Mouse (Mus musculus): ENCODE measurements around the gene Gm42372. TPM values are rescaled to one million over a fixed set of nuclear protein-coding genes. Genes with fewer than 3 reads are reported as not detected.

Gm42372 gene
- polyA plus RNA-seq (2012; rRNA removed; ENCODE audit: low replicate concordance), result 0.06 TPM in 1 of 2 replicates, not detected in the other

DNA sequence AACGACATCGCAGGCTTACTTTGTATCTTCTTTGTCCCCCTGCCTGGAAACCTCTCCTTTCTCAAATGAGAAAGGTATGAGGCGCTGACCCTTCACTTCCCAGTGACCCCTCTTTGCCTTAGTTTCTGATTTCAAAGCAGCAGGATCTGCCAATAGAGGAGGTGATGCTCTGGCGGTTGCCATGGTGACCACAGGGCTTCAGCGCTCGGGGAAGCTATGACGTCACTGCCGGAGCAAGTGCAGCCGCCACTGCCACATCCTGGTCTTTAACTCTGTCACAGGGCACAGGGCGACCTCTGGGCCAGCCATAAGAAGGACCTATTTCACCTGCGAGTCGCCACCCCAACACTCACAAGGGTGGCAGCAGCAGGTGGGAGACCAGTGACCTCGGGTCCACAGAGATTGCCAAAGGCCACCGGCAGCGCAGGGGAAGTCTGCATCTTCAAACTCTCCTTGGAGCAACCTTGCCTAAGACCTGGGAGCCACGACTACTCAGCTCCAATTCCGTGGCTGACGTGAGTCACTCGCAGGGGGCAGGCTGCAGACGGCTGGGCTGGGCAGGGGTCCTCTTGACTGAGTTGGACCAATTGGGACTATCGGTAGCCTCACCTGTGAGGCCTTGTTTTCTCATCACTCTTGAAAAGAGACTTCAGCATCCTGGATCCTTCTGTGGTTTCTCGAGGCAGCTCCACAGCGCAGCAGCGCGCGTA lies at the start of gene Gm42372:
TSS of gene Gm42372 (plus strand) at position 228 of the 710 bp plus-strand sequence.

DNA sequence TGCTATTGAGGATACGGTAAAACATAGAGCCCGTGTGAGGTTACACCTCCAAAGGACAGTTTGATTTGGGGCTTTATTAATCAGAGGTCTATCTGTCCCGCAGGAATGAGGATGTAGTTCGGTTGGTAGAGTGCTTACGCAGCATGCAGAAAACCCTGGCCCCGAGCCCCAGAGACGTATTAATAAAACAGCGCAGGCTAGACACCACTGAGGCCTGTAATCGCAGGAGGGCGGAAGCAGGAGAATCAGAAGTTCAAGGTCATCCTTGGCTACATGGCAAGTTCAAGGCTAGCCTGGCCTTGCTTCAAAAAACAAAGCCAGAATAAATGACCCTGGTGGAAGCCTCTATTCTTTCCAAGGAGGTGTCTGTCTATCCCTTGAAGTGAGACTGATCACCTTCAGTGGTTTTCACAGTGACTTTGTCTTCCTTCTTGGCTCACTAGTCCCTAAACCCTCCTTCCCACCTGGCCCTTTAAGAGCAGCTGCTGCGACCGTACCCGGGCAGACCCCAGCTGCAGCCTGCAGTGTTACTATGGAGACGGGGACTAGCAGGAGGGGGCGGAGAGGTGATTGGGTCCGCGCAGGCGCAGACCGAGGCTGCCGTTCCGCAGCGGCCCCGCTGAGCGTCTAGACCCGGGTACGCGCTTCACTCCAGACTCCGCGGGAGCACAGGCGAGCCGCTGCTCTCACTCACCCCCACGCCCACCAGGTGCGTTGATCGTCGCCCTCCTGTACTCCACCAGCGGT lies 38.7 kb upstream of the Gm42372 start, which contains the start of gene Pnmal2:
TSS of gene Pnmal2 (plus strand) at position 622 of the 747 bp plus-strand sequence.

DNA sequence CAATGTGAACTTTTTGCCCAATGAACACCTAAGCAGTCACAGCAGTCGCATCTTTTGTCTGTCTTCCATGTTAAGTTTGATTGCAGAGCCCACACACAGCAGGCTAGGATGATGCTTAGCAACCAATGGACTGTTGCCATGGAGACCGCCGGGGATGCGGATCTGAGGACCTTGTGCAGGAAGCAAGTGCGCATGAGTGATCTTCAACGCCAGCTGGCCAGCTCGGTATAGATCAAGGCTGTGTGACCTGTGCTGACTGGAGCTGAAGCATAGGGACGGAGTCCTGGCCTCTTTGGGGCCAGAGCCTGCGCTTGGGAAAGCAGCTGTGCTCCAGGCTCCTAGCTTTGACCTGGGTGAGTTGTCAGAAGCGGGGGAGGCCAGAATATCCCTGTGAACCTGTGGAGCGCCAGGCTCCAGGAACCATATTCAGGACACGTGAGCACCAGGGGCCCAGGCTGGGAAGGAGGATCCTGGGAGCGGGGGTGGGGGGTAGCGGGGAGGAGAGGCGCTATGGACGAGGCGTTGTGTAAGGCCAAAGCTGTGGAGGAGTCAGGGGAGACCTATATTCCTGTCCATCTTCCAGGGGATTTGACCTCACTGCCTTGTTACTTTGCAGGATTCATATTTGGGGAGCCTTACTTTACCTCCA lies 23.2 kb upstream of the Gm42372 start, which contains the start of gene Pnmal1:
TSS of gene Pnmal1 (plus strand) at position 141 of the 649 bp plus-strand sequence.

GRCm38 (mm10) chr7:16992451-16992807 lies 9.5 kb downstream of the Gm42372 start, which contains the start of gene Ccdc8:
Ccdc8 (plus strand) TSS chr7:16992708.

GRCm38 (mm10) chr7:17027588-17028343 lies 44.9 kb downstream of the Gm42372 start, which contains the start of gene Ppp5c:
Ppp5c (minus strand) TSS chr7:17027924.

Other genes with a start within 250 kb of the Gm42372 start
- 344 and 546 TPM in 2 replicates for gene Ap2s1, start 244.7 kb upstream of the Gm42372 start, polyA plus RNA-seq (2012; rRNA removed; ENCODE audit: low replicate concordance)
- gene Slc1a5, start 201.7 kb upstream of the Gm42372 start, polyA plus RNA-seq (2012; rRNA removed; ENCODE audit: low replicate concordance), result 42.4 and 92.4 TPM in 2 replicates
- gene Strn4, start 167.2 kb upstream of the Gm42372 start, polyA plus RNA-seq (2012; rRNA removed; ENCODE audit: low replicate concordance), result 80.9 and 82.2 TPM in 2 replicates
- 17.8 and 22.8 TPM in 2 replicates for gene Fkrp, start 166.4 kb upstream of the Gm42372 start, polyA plus RNA-seq (2012; rRNA removed; ENCODE audit: low replicate concordance)
- gene Prkd2, start 140.2 kb upstream of the Gm42372 start, polyA plus RNA-seq (2012; rRNA removed; ENCODE audit: low replicate concordance), result 32.0 and 33.9 TPM in 2 replicates
- gene Dact3, start 107.8 kb upstream of the Gm42372 start, polyA plus RNA-seq (2012; rRNA removed; ENCODE audit: low replicate concordance), result 31.7 and 37.6 TPM in 2 replicates
- 2.0 and 3.0 TPM in 2 replicates for gene Gng8, start 91.3 kb upstream of the Gm42372 start, polyA plus RNA-seq (2012; rRNA removed; ENCODE audit: low replicate concordance)
- 1.3 and 1.9 TPM in 2 replicates for gene Ptgir, start 76.6 kb upstream of the Gm42372 start, polyA plus RNA-seq (2012; rRNA removed; ENCODE audit: low replicate concordance)
- 334 and 532 TPM in 2 replicates for gene Calm3, start 59.0 kb upstream of the Gm42372 start, polyA plus RNA-seq (2012; rRNA removed; ENCODE audit: low replicate concordance)
- gene Pnmal2, start 38.4 kb upstream of the Gm42372 start, polyA plus RNA-seq (2012; rRNA removed; ENCODE audit: low replicate concordance), result 1.5 and 2.1 TPM in 2 replicates
- 0.06 TPM in 2 replicates for gene Pnmal1, start 23.4 kb upstream of the Gm42372 start, polyA plus RNA-seq (2012; rRNA removed; ENCODE audit: low replicate concordance)
- gene Ccdc8, start 9.6 kb downstream of the Gm42372 start, polyA plus RNA-seq (2012; rRNA removed; ENCODE audit: low replicate concordance), result 0.47 and 0.77 TPM in 2 replicates
- gene Ppp5c, start 44.8 kb downstream of the Gm42372 start, polyA plus RNA-seq (2012; rRNA removed; ENCODE audit: low replicate concordance), result 206 and 275 TPM in 2 replicates
- 0.23 and 1.1 TPM in 2 replicates for gene Hif3a, start 79.3 kb downstream of the Gm42372 start, polyA plus RNA-seq (2012; rRNA removed; ENCODE audit: low replicate concordance)
- gene Psg16, start 91.0 kb downstream of the Gm42372 start, polyA plus RNA-seq (2012; rRNA removed; ENCODE audit: low replicate concordance), result not detected in 2 replicates
- gene Ceacam3, start 167.2 kb downstream of the Gm42372 start, polyA plus RNA-seq (2012; rRNA removed; ENCODE audit: low replicate concordance), result not detected in 2 replicates
- gene Psg29, start 220.4 kb downstream of the Gm42372 start, polyA plus RNA-seq (2012; rRNA removed; ENCODE audit: low replicate concordance), result not detected in 2 replicates